30 mouse cellular contexts compared by ENCODE assay signal in genomic region chr4:138200769-138201168, GRCm38 (mm10). TPM values are rescaled to one million over a fixed set of nuclear protein-coding genes. Genes with fewer than 3 reads are reported as not detected.
"Had no signal": no experiment of that assay in that cellular context is flagged by ENCODE, and none has a peak within 500 bp of the region (broad histone marks: within the 10 kb centered on the region; RNA-seq: fewer than 3 reads in every experiment).

No protein-coding gene starts in this region.

- H3K4me3 ChIP-seq: embryonic facial prominence, embryonic 10.5 days; embryonic facial prominence, embryonic 12.5 days; embryonic facial prominence, embryonic 13.5 days; embryonic facial prominence, embryonic 15.5 days; erythroblast, embryonic 14.5 days; forebrain, embryonic 10.5 days; forebrain, embryonic 12.5 days; forebrain, embryonic 13.5 days; forebrain, embryonic 15.5 days; gastrocnemius, adult 2 months had no signal

- H3K9ac ChIP-seq: embryonic facial prominence, embryonic 12.5 days; embryonic facial prominence, embryonic 13.5 days; embryonic facial prominence, embryonic 15.5 days; forebrain, embryonic 12.5 days; forebrain, embryonic 13.5 days; forebrain, embryonic 15.5 days; forebrain, postnatal 0 days had no signal

- ATAC-seq: forebrain, embryonic 13.5 days; forebrain, embryonic 14.5 days; forebrain, embryonic 15.5 days; forebrain, embryonic 16.5 days; forebrain, postnatal 0 days had no signal

- H3K27me3 ChIP-seq: embryonic facial prominence, embryonic 12.5 days; embryonic facial prominence, embryonic 13.5 days; embryonic facial prominence, embryonic 15.5 days; forebrain, embryonic 12.5 days; forebrain, embryonic 13.5 days; forebrain, embryonic 15.5 days had no signal

- H3K27ac ChIP-seq: embryonic facial prominence, embryonic 10.5 days; embryonic facial prominence, embryonic 12.5 days; embryonic facial prominence, embryonic 13.5 days; forebrain, embryonic 10.5 days; forebrain, embryonic 12.5 days; forebrain, embryonic 13.5 days; forebrain, embryonic 15.5 days; gastrocnemius, adult 2 months had no signal

- DNase-seq: cerebellum, adult 2 months; cerebellum, adult 8-10 months; cerebellum, adult 9-10 months; cerebellum, adult 9-11 months; cerebellum, postnatal 10 days; cerebellum, postnatal 14 days; cerebellum, postnatal 25 days; cerebellum, postnatal 36 days; embryo, embryonic 11 days; forebrain, postnatal 0 days; gastrocnemius, adult 2 months; gastrocnemius, postnatal 10 days; gastrocnemius, postnatal 14 days; gastrocnemius, postnatal 25 days; gastrocnemius, postnatal 36 days; heart, adult 11 months; heart, adult 18-20 months had no signal

- H3K9me3 ChIP-seq: embryonic facial prominence, embryonic 10.5 days; embryonic facial prominence, embryonic 12.5 days; embryonic facial prominence, embryonic 13.5 days; embryonic facial prominence, embryonic 15.5 days; forebrain, embryonic 10.5 days; forebrain, embryonic 12.5 days; forebrain, embryonic 13.5 days; forebrain, embryonic 15.5 days had no signal

- H3K4me1 ChIP-seq: embryonic facial prominence, embryonic 10.5 days; embryonic facial prominence, embryonic 12.5 days; embryonic facial prominence, embryonic 13.5 days; embryonic facial prominence, embryonic 15.5 days; forebrain, embryonic 10.5 days; forebrain, embryonic 12.5 days; forebrain, embryonic 13.5 days; forebrain, embryonic 15.5 days had no signal

- H3K4me2 ChIP-seq: embryonic facial prominence, embryonic 12.5 days; embryonic facial prominence, embryonic 13.5 days; embryonic facial prominence, embryonic 15.5 days; forebrain, embryonic 12.5 days; forebrain, embryonic 13.5 days; forebrain, embryonic 15.5 days had no signal

RNA-seq across cellular contexts. Expression of gene Sh2d5, which starts 49.4 kb away (rescaled TPM):
- total RNA-seq: gastrocnemius, postnatal 14 days; heart, adult 18-20 months had no signal

RNA-seq across cellular contexts. Expression of gene Kif17, which starts 49.5 kb away (rescaled TPM):
- total RNA-seq: gastrocnemius, adult 18-20 months; gastrocnemius, postnatal 14 days; gastrocnemius, postnatal 25 days; gastrocnemius, postnatal 36 days had no signal
- polyA plus RNA-seq: forebrain, embryonic 11.5 days had no signal
